Mouse (Mus musculus) megakaryocyte, embryonic 14.5 days (primary cell): ENCODE results near the gene Mybpc3.

Experiments used
- FLI1 ChIP-seq: IDR thresholded peaks from 2 replicates; pipeline ENCODE4 v1.6.1; 2012; ENCODE audit warnings: low read length, inconsistent platforms, mixed read lengths
- GATA1 ChIP-seq: IDR thresholded peaks from 3 replicates; pipeline ENCODE4 v1.6.1; 2012; ENCODE audit warnings: mixed read lengths, low read length, inconsistent platforms, borderline replicate concordance

- TF ChIP-seq GATA1 (no peak), FLI1 (no peak)
Measured at GRCm38 (mm10) chr2:91142920-91143319, 25.0 kb downstream of the Mybpc3 start.
